Mouse (Mus musculus): ENCODE results near the gene Slco6d1. TPM values are rescaled to one million over a fixed set of nuclear protein-coding genes. Genes with fewer than 3 reads are reported as not detected.

Gene Slco6d1
- polyA plus RNA-seq, 1 experiment: not detected

DNA sequence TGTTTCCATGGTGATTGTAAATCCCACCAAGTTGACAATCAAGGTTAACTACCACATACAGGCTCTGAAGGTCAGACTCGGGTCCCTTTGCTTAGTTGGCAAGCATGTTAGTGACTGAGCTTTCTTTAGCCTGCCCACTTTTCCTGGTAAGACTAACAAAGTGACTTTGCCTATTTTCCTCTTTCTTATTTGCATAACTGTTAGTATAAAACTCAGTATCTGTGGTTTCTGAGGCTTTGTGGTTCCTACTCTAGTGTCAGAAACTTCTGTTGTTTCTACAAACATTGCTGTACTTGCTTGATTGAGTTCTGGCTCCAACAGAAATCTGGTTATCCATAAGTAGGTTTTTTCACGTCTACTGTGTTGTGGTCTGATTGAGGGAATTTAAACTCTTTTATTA, 124.4 kb downstream of the Slco6d1 start:
- no peak overlapping the region for H3K27ac ChIP-seq (ENCODE audit: insufficient read depth, low read depth, low read length)
- WGBS: 52% methylated on average over 2 of the region's 2 CpGs
- H3K4me1 ChIP-seq (ENCODE audit: control insufficient read depth, insufficient read depth, low read length): no peaks in the 10 kb centered on the region
- TF ChIP-seq CTCF (IDR thresholded peaks at IDR 0.05; ENCODE audit: insufficient read depth, low read depth, low read length): no peak
- TF ChIP-seq POLR2A (IDR thresholded peaks at IDR 0.05; ENCODE audit: insufficient read depth, low read depth, low read length): no peak
- no peak overlapping the region for H3K4me3 ChIP-seq (ENCODE audit: insufficient read depth, low read depth, low read length)

GRCm38 (mm10) chr1:98554388-98554787, 133.5 kb downstream of the Slco6d1 start:
- TF ChIP-seq CTCF (IDR thresholded peaks at IDR 0.05; ENCODE audit: insufficient read depth, low read depth, low read length) (no peak), POLR2A (IDR thresholded peaks at IDR 0.05; ENCODE audit: insufficient read depth, low read depth, low read length) (no peak)
- WGBS: 77% methylated on average over 2 of the region's 2 CpGs
- Histone ChIP-seq H3K27ac (ENCODE audit: insufficient read depth, low read depth, low read length) (no peak overlapping the region), H3K4me1 (ENCODE audit: control insufficient read depth, insufficient read depth, low read length) (no peaks in the 10 kb centered on the region), H3K4me3 (ENCODE audit: insufficient read depth, low read depth, low read length) (no peak overlapping the region)

GRCm38 (mm10) chr1:98565701-98566100, 144.8 kb downstream of the Slco6d1 start:
- TF ChIP-seq CTCF (IDR thresholded peaks at IDR 0.05; ENCODE audit: insufficient read depth, low read depth, low read length) (no peak), POLR2A (IDR thresholded peaks at IDR 0.05; ENCODE audit: insufficient read depth, low read depth, low read length) (no peak)
- no peak overlapping the region for H3K27ac ChIP-seq (ENCODE audit: insufficient read depth, low read depth, low read length)
- no peaks in the 10 kb centered on the region for H3K4me1 ChIP-seq (ENCODE audit: control insufficient read depth, insufficient read depth, low read length)
- no peak overlapping the region for H3K4me3 ChIP-seq (ENCODE audit: insufficient read depth, low read depth, low read length)
